In the genomic region with DNA sequence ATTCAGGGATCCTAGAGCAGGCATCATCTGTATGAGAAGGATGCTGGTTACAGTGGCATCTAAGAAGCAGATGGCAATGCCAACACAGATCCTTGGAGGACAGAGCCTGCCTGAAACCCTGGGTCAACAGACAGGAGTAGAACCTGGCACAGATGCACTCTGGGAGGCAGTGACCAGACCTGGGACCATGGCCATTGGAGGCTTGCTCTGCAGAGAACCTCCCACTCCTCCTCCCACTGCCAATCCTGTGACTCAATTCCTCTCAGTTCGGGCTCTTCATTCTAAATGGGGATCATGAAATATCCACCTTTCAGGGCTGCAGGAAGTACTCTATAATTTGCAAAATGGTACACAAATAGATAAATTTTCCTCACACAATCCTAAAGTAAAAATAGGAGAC, we compare ENCODE assay signal across 19 mouse cellular contexts.
"Had no signal": no experiment of that assay in that cellular context is flagged by ENCODE, and none has a peak within 500 bp of the region (broad histone marks: within the 10 kb centered on the region; RNA-seq: fewer than 3 reads in every experiment).

No protein-coding gene starts in this region.

- H3K27ac ChIP-seq: lung, embryonic 15.5 days; macrophage; midbrain, embryonic 13.5 days; midbrain, embryonic 15.5 days; neural tube, embryonic 12.5 days had no signal

- H3K27me3 ChIP-seq: lung, embryonic 15.5 days; midbrain, embryonic 13.5 days; midbrain, embryonic 15.5 days; neural tube, embryonic 12.5 days had no signal

- H3K4me2 ChIP-seq: lung, embryonic 15.5 days; midbrain, embryonic 11.5 days; midbrain, embryonic 13.5 days; midbrain, embryonic 15.5 days; neural tube, embryonic 12.5 days had no signal

- H3K9ac ChIP-seq: lung, embryonic 15.5 days; midbrain, embryonic 13.5 days; midbrain, embryonic 15.5 days; neural tube, embryonic 12.5 days had no signal

- H3K4me3 ChIP-seq: lung, embryonic 15.5 days; megakaryocyte, embryonic 14.5 days; midbrain, embryonic 13.5 days; midbrain, embryonic 15.5 days; neural tube, embryonic 12.5 days had no signal

- DNase-seq: lung, adult 2 months; lung, postnatal 14 days; lung, postnatal 36 days; retina, postnatal 1 day; right cerebral cortex, adult 18-20 months; right cerebral cortex, postnatal 25 days; right cerebral cortex, postnatal 4 days; spleen, adult 18-20 months; thymus, adult 18-20 months; thymus, postnatal 14 days; thymus, postnatal 36 days had no signal

- H3K4me1 ChIP-seq: lung, embryonic 15.5 days; megakaryocyte, embryonic 14.5 days; midbrain, embryonic 13.5 days; midbrain, embryonic 15.5 days; neural tube, embryonic 12.5 days had no signal

- H3K9me3 ChIP-seq: lung, embryonic 15.5 days; megakaryocyte, embryonic 14.5 days; midbrain, embryonic 13.5 days; midbrain, embryonic 15.5 days; neural tube, embryonic 12.5 days had no signal

- H3K36me3 ChIP-seq: lung, embryonic 15.5 days; midbrain, embryonic 13.5 days; midbrain, embryonic 15.5 days; neural tube, embryonic 12.5 days had no signal

- ATAC-seq: lung, postnatal 0 days; midbrain, embryonic 13.5 days; midbrain, embryonic 15.5 days had no signal
